Mouse (Mus musculus) testis, adult 2 months (tissue): ENCODE measurements around the gene Dlat. TPM values are rescaled to one million over a fixed set of nuclear protein-coding genes. Genes with fewer than 3 reads are reported as not detected.
A peak's percentile ranks its signal among the peaks of the same experiment; 100 is the strongest.

Experiments
- H3K27ac ChIP-seq: fragments of 200-500 bp; 2 replicates; pipeline ENCODE4 v1.5.1; 2012; ENCODE audit warnings: low read depth, low read length; ENCODE audit not compliant: control insufficient read depth, insufficient read depth
- H3K27me3 ChIP-seq: fragments of 200-500 bp; 2 replicates; pipeline ENCODE4 v1.6.1; 2012; ENCODE audit warnings: mild to moderate bottlenecking, low read length, moderate library complexity; ENCODE audit not compliant: control insufficient read depth, insufficient read depth
- H3K36me3 ChIP-seq: fragments of 200-500 bp; 2 replicates; pipeline ENCODE4 v1.6.1; 2012; ENCODE audit warnings: mild to moderate bottlenecking, low read length; ENCODE audit not compliant: control insufficient read depth, insufficient read depth
- H3K4me1 ChIP-seq: fragments of 200-500 bp; 2 replicates; pipeline ENCODE4 v1.6.1; 2012; ENCODE audit warnings: low read length; ENCODE audit not compliant: control insufficient read depth, insufficient read depth
- H3K4me3 ChIP-seq: fragments of 200-500 bp; 2 replicates; pipeline ENCODE4 v1.5.1; 2012; ENCODE audit warnings: low read depth, mild to moderate bottlenecking, low read length, moderate library complexity, mixed read lengths; ENCODE audit not compliant: control insufficient read depth
- CTCF ChIP-seq: fragments of 200-500 bp; IDR thresholded peaks from 2 replicates; pipeline ENCODE4 v1.5.1; 2012; ENCODE audit warnings: low read depth, mild to moderate bottlenecking, inconsistent platforms, low read length, moderate library complexity; ENCODE audit not compliant: control insufficient read depth, insufficient read depth, insufficient replicate concordance
- POLR2A ChIP-seq: fragments of 200-500 bp; IDR thresholded peaks from 2 replicates; pipeline ENCODE4 v1.6.1; 2012; ENCODE audit warnings: low read depth, mild to moderate bottlenecking, inconsistent platforms, low read length, moderate library complexity; ENCODE audit not compliant: control insufficient read depth
- polyA plus RNA-seq: library from polyadenylated mRNA; depleted of rRNA; stranded (reverse); fragments of >200 nt; gene quantifications from 2 replicates; pipeline ENCODE4 v1.2.3, GENCODE M21; 2012

Dlat gene
- polyA plus RNA-seq, 1 experiment, result 36.8 TPM

GRCm38 (mm10) chr9:50696851-50697705, 37.5 kb upstream of the Dlat start:
- TF ChIP-seq POLR2A (no peak), CTCF (no peak)
- H3K4me1 ChIP-seq, result peaks cover 13% of the 10 kb centered on the region
- no peaks in the 10 kb centered on the region; the same call in none of the 2 replicates for H3K36me3 ChIP-seq
- H3K4me3 ChIP-seq, result peak overlapping the region; percentile 33
- H3K27me3 ChIP-seq, result no peaks in the 10 kb centered on the region
- H3K27ac ChIP-seq, result no peak overlapping the region

DNA sequence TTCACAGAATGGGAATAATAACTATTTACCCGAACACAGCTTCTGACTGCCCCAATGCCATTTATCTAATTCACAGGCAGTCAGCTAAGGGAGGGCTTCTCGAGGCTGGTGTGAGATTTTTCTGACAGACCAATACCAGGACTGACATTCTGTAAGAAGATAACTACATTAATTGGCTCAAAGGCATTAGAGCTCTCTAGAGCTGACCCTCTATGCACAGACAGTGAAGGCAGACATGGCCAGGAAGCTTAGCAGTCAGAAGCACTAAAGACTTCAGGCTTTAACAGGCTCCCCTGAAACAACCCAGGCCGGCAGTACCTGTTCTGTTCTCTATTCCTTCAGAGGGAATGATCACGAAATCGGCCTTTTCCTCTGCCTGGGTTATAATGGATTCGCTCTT, 35.6 kb upstream of the Dlat start:
- Histone ChIP-seq H3K4me3 (no peak overlapping the region), H3K27ac (no peak overlapping the region), H3K36me3 (no peaks in the 10 kb centered on the region; the same call in 1 of the 2 replicates), H3K27me3 (no peaks in the 10 kb centered on the region), H3K4me1 (peaks cover 13% of the 10 kb centered on the region)
- TF ChIP-seq CTCF, result no peak
- TF ChIP-seq POLR2A, result no peak

DNA sequence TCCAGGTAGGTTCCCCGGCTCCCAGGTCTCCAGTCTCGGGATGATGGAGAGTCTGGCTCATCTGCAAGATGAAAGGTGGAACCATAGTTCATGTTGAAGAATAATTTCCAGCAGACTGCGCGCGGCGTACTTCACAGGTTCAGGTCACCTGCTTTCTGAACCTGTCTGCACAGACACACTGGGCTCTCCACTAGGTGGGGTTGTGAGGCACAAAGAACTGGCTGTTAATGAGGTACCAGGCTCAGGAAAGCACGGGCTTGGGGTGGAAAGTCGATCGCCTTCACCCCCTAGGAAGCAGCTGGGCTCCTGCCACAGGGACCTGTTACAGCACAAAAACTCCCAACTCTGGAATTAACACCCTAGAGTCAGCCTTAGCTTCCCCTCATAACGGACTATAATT, 34.1 kb upstream of the Dlat start:
- peaks cover 8% of the 10 kb centered on the region for H3K4me1 ChIP-seq
- no peaks in the 10 kb centered on the region; the same call in 1 of the 2 replicates for H3K36me3 ChIP-seq
- no peak overlapping the region for H3K27ac ChIP-seq
- TF ChIP-seq POLR2A (no peak), CTCF (peak; percentile 28; the same call in 1 of the 2 replicates)
- H3K4me3 ChIP-seq, result no peak overlapping the region
- no peaks in the 10 kb centered on the region for H3K27me3 ChIP-seq

DNA sequence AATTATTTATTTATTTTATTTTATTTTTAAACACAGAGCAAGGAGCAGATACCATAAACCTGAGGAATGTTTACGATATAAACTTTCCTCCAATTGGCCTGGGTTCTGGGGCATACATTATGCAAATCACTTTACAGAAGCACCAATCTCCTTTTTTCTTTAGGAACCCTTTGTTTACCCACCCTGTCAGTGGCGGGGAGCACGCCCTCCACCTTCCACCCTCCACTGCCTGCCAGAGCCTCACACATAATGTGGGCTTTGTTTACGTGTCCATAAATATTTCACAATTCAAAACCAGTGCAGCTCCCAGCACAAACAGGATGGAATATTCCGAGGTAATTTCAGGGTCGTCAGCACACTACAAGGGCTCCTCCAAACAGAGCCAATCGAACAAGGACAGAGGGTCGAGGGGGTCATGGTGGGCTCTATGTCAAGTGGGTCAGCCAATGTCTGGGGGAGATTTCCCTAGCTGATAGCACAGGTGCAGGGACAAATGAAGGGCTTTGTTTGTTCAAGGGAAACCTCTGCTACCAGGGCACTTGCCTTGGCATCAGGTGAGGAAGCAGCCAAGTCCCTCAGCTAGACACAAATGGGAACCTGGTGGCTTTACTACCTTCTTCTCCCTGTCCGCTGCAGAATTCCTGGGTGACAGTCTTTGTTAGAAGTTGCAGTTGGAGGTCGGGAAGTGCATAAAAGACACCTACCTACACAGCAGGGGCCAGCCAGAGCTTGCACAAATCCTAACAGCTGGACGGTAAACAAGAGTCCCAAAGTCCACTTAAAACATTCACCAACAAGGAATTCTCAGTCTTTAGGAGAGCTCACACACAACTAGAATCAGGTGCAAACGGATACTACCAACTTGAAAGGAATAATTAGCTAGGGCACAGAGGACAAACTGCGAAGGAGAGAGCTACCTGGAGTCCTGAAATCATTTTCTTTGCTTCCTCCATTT, 33.3 kb upstream of the Dlat start:
- no peak for TF ChIP-seq POLR2A
- TF ChIP-seq CTCF, result no peak
- Histone ChIP-seq H3K4me1 (peaks cover 5% of the 10 kb centered on the region), H3K36me3 (no peaks in the 10 kb centered on the region; the same call in 1 of the 2 replicates), H3K27me3 (no peaks in the 10 kb centered on the region), H3K4me3 (no peak overlapping the region), H3K27ac (no peak overlapping the region)

GRCm38 (mm10) chr9:50686866-50687652, 27.5 kb upstream of the Dlat start:
- Histone ChIP-seq H3K4me1 (no peaks in the 10 kb centered on the region), H3K36me3 (no peaks in the 10 kb centered on the region), H3K27ac (no peak overlapping the region), H3K27me3 (no peaks in the 10 kb centered on the region), H3K4me3 (no peak overlapping the region)
- TF ChIP-seq POLR2A, result no peak
- TF ChIP-seq CTCF, result no peak

GRCm38 (mm10) chr9:50681727-50682126, 22.1 kb upstream of the Dlat start:
- Histone ChIP-seq H3K4me1 (no peaks in the 10 kb centered on the region), H3K4me3 (no peak overlapping the region), H3K27ac (no peak overlapping the region), H3K27me3 (no peaks in the 10 kb centered on the region), H3K36me3 (no peaks in the 10 kb centered on the region; the same call in 1 of the 2 replicates)
- TF ChIP-seq CTCF (no peak), POLR2A (no peak)
